Mouse (Mus musculus): Measurements from ENCODE around the gene Ydjc. TPM values are rescaled to one million over a fixed set of nuclear protein-coding genes. Genes with fewer than 3 reads are reported as not detected.
A peak's percentile ranks its signal among the peaks of the same experiment; 100 is the strongest.

Ydjc gene
- polyA plus RNA-seq, 1 experiment = 98.3 TPM

DNA sequence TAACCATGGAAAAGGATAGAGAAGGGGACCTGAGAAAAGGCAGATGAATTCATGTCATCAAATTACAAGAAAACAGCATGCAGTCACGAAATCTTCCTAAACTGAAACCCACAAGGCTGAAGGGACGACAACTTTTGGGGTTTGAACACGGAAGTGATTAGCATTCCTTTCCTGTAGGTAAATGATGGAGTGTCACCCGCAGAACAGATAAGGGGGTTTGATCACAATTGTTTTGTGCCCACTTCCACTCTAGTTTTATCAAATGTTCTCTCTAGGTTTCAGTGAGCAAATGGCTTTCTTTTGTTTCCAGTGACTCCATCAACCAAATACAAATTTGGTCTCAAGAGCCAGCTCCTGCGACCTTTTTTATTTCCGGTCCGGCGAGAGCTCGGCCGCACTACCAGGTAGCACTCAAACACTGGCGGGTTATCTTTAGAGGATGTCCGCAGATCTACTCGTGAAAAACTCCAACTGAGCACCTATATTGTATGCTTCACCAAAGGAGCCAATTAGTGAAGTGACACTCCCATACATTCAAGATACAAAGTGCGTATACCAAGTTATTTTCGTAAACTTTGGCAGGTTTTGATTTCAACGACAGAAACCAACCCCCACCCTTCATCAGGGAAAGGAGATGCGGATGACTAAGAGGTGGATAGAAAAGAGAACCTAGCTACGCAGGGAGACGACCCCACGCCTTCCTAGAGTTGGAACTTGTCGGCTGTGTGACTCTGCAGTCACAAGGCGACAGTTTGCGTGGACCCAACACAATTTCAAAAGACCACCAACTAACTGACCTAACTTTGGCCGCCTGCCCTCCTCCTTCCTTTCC is 55.9 kb downstream of the Ydjc start:
- peak; percentile 12 for TF ChIP-seq GATA1 (IDR thresholded peaks at IDR 0.05; ENCODE audit: low read length)

DNA sequence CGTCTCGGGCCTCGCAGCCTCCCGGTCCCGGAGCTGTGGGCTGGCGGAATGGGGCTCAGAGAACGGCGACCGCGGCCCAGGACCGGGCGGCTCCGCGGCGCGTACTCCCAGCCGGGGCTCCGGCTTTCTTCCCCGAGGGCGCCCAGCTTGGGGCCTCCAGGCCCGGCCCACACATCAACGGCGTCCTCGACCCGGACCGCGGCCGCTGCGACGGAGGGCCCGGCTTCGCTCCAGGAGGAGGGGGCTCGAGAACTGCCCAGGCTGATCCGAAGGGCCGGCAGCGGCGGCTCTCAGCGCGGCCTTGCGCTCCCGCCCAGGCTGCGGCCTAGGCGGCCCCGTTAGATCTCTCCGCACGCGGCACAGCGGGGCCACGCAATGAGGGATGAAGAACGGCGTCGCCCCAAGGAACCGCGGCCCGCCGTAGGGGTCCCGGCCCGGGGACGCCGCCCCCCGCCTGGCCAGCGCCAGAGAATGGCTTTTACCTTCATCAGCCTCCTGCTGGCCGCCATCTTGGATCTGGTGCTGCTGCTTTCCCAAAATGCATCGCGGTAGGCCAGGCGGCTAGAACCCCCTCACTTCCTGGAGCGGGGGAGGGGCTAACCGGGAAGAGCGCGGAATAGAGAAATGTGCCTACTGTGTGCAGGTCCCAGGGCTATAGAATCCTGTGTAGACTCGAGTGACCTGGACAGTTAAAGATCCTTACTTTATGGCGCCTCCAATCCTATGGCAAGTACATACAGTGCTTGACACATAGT is 56.7 kb downstream of the Ydjc start:
- no peak for TF ChIP-seq GATA1 (IDR thresholded peaks at IDR 0.05; ENCODE audit: low read length)

DNA sequence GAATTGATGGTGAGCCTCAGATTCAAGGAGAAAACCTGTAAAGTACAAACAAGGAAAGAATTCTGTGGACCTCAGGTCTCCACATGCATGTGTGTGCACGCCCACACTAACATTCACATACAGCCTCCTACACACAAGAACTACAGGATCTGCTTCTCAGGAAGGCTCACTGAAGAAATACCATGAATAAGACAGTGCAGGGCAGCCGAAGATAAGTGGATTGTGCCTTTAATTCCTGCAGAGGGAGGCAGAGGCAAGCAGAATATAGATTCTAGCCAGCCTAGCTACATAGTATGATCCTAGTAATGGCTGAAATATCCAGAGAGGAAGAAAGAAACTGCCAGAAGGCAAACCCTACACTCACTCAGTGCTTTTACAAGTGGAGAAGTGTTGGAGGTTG is 57.6 kb downstream of the Ydjc start:
- no peak for TF ChIP-seq GATA1 (IDR thresholded peaks at IDR 0.05; ENCODE audit: low read length)

DNA sequence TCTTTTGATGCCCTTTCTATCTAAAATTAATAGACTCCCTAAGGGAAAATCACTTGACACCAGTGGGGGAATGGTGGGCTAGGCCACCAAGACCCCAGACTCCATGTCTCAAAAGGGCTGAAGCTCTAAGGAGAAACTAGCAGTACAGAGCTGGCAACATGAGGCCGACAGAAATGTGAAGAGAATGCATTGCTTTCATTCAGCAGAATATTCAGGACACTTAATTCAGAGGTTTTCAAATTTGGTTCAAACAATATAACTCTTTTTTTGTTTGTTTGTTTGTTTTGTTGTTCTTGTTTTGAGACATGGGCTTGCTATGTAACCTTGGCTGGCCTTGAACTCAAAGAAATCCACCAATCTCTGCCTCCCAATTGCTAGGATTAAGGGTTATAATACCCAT is 58.1 kb downstream of the Ydjc start, which contains the start of gene Ube2l3:
Ube2l3 (minus strand) TSS at position 101 of the 400 bp plus-strand sequence.
- TF ChIP-seq GATA1 (IDR thresholded peaks at IDR 0.05; ENCODE audit: low read length) = no peak

DNA sequence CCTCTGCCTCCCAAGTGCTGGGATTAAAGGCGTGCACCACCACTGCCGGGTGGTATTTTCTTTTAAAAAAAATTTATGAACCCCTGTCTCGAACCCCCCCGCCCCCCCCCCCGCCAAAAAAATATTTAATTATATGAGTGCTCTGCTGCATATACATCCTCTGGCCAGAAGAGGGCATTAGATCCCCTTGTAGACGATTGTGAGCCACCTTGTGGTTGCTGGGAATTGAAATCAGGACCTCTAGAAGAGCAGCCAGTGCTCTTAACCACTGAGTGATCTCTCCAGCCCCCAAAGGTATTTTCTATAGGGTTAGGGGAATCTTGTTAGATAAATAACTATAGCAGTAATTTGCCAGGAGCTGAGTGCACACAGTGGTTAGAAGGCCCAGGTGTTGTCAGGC is 60.6 kb downstream of the Ydjc start:
- TF ChIP-seq GATA1 (IDR thresholded peaks at IDR 0.05; ENCODE audit: low read length) = no peak

DNA sequence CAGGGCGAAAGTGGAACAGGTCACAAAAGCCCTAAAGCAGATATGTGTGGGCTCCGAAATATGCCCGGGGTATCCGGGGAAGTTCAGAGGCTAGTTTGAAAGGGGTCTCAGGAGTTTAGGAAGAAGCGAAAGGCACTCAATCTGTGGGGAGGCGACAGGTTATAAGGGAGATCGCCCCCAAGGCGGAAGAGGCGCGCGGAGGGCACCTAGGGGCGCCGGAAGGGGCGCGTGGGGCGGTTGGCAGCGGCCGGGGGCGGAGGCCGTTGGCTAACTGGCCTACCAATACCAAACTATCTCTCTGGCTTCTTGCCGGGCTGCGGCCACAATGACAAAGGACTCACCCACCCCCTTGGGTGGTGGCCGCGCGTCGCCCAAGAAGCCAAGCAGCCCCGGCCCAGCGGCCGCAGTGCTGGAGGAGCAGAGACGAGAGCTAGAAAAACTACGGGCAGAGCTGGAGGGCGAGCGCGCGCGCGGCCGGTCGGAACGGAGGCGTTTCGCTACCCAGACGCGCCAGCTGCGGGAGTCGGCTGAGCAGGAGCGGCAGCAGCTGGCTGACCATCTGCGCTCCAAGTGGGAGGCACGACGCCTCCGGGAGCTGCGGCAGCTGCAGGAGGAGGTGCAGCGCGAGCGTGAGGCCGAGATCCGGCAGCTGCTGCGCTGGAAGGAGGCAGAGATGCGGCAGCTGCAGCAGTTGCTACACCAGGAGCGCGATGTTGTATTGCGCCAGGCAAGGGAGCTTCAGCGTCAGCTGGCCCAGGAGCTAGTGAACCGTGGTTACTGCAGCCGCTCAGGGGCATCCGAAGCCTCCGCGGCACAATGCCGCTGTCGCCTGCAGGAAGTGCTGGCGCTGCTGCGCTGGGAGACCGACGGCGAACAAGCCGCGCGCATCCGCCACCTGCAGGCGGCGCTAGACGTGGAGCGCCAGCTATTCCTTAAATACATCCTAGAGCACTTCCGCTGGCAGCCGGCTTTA is 64.3 kb downstream of the Ydjc start, which contains the start of gene Rimbp3:
Rimbp3 (plus strand) TSS at position 215 of the 973 bp plus-strand sequence.
- TF ChIP-seq GATA1 (IDR thresholded peaks at IDR 0.05; ENCODE audit: low read length) = no peak

DNA sequence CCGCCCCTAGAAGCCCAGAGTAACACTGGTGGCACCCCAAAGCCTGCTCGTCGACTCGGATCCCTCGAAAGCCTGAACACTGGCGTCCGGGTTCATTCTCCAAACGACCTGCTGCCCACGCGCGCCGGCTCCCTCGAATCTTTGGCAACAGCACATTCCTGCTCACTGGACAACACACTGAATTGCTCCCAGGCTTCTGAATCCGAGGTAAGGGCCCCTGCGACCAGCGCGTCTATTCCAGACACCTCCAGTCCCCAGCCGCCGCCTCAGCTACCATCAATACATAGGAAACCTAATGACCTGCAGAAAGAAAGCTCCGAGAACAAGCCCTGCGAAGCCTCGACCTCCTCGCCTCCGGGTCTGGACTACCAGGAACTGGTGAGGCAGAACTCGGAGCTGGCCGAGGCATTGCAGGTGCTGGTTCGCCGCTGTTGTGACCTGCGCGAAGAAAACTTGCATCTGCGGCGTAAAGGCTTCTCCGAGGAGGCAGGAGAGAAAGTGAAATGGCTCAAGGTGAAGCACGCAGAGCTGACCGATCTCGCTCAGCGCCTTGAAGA is 65.1 kb downstream of the Ydjc start:
- TF ChIP-seq GATA1 (IDR thresholded peaks at IDR 0.05; ENCODE audit: low read length) = no peak

Other genes starting within 250 kb of the Ydjc start
- 6.0 and 8.9 TPM in 2 replicates for gene Ppm1f, start 248.2 kb upstream of the Ydjc start, polyA plus RNA-seq (2012)
- gene Mapk1, start 161.2 kb upstream of the Ydjc start, polyA plus RNA-seq (2012) = 54.4 and 71.1 TPM in 2 replicates
- 0.09 TPM in 1 of 2 replicates, not detected in the other for gene Ypel1, start 74.9 kb upstream of the Ydjc start, polyA plus RNA-seq (2012)
- gene Ppil2, start 33.4 kb upstream of the Ydjc start, polyA plus RNA-seq (2012) = 79.7 and 80.3 TPM in 2 replicates
- 9.2 and 12.9 TPM in 2 replicates for gene 2610318N02Rik, start 19.5 kb upstream of the Ydjc start, polyA plus RNA-seq (2012)
- gene Sdf2l1, start 12.2 kb upstream of the Ydjc start, polyA plus RNA-seq (2012) = 82.3 and 108 TPM in 2 replicates
- gene Ccdc116, start 2.6 kb downstream of the Ydjc start, polyA plus RNA-seq (2012) = 5.3 and 5.5 TPM in 2 replicates
- gene Ube2l3, start 58.0 kb downstream of the Ydjc start, polyA plus RNA-seq (2012) = 87.0 and 93.3 TPM in 2 replicates
- gene Rimbp3, start 64.0 kb downstream of the Ydjc start, polyA plus RNA-seq (2012) = 1.8 and 2.2 TPM in 2 replicates
- 12.2 and 12.5 TPM in 2 replicates for gene Hic2, start 89.0 kb downstream of the Ydjc start, polyA plus RNA-seq (2012)
- 18.3 and 27.9 TPM in 2 replicates for gene Tmem191c, start 131.5 kb downstream of the Ydjc start, polyA plus RNA-seq (2012)
- gene Serpind1, start 186.8 kb downstream of the Ydjc start, polyA plus RNA-seq (2012) = not detected in 2 replicates